Mouse (Mus musculus): ENCODE results near the gene Slain2.
"Not testable (repeated sequence)": the region's sequence is repeated elsewhere in the genome, so short reads cannot be mapped to it uniquely, and the experiment has no call there.

Slain2 gene

GRCm38 (mm10) chr5:73012884-73013610 is 98.9 kb downstream of the Slain2 start:
- not testable (repeated sequence) for DNase-seq (ENCODE audit: low spot score in 2 of 2)

DNA sequence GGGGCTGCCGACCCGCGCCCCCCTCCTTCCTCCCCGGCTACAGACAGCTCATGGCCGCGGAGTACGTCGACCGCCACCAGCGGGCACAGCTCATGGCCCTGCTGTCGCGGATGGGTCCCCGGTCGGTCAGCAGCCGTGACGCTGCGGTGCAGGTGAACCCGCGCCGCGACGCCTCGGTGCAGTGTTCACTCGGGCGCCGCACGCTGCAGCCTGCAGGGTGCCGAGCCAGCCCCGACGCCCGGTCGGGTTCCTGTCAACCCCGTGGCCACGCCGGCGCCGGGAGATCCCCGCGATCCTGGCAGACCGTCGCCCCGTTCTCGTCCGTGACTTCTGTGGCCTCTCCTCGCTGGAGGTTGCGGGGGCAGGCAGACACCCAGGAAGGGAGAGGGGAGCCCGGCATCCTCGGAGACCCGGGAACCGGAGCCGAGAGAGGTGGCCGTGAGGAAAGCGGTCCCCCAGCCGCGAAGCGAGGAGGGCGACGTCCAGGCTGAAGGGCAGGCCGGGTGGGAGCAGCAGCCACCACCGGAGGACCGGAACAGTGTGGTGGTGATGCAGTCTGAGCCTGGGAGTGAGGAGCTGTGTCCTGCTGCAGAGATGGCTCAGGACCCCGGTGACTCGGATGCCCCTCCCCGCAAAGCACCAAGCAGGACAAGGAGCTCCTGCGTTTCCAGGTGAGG is 99.6 kb downstream of the Slain2 start:
- not testable (repeated sequence) for DNase-seq (ENCODE audit: low spot score in 2 of 2)

GRCm38 (mm10) chr5:73014745-73015144 is 100.6 kb downstream of the Slain2 start:
- no peak for DNase-seq (ENCODE audit: low spot score in 2 of 2)

GRCm38 (mm10) chr5:73023801-73024200 is 109.7 kb downstream of the Slain2 start:
- DNase-seq (ENCODE audit: low spot score in 2 of 2): no peak

All from spleen, postnatal 4 days (tissue).